Mouse (Mus musculus) CH12.LX (cell line): ENCODE results near the gene Cmpk2. TPM values are rescaled to one million over a fixed set of nuclear protein-coding genes. Genes with fewer than 3 reads are reported as not detected.

ENCODE experiments used
- DNase-seq: peaks from one replicate; pipeline ENCODE4 v3.0.0-alpha.2; 2013; ENCODE audit errors: extremely low read depth
- H3K27ac ChIP-seq: 2 replicates; pipeline ENCODE4 v1.5.1; 2012; ENCODE audit warnings: low read depth, mild to moderate bottlenecking, control low read depth, moderate library complexity; ENCODE audit not compliant: insufficient read depth
- H3K27me3 ChIP-seq: replicated peaks from 2 replicates; pipeline ENCODE3; 2012; ENCODE audit warnings: inconsistent platforms
- H3K36me3 ChIP-seq, 2 experiments: replicated peaks in 1 of 2; 2 replicates each; pipeline versions ENCODE3 to v1.6.1; 2012; ENCODE audit warnings: inconsistent platforms in 1 of 2, low read length in 1 of 2, mild to moderate bottlenecking in 1 of 2, mixed read lengths in 1 of 2, moderate library complexity in 1 of 2; ENCODE audit not compliant: control insufficient read depth in 1 of 2, insufficient read depth in 1 of 2
- H3K4me1 ChIP-seq, 2 experiments: 2 replicates each; pipeline ENCODE4 v1.6.1; 2012; ENCODE audit warnings: inconsistent platforms in 1 of 2, moderate library complexity in 1 of 2; ENCODE audit not compliant: insufficient read depth in 2 of 2, control insufficient read depth in 1 of 2
- H3K4me2 ChIP-seq: 2 replicates; pipeline ENCODE4 v1.6.1; 2012; ENCODE audit warnings: low read depth, mild to moderate bottlenecking, control low read depth; ENCODE audit not compliant: poor library complexity, insufficient read depth, severe bottlenecking
- H3K4me3 ChIP-seq, 3 experiments: fragments of 150-350 bp in 1 of 3; sonication (generic) in 1 of 3; replicated peaks in 1 of 3; 2 replicates each; pipeline versions ENCODE3 to v1.5.1; 2011 to 2012; ENCODE audit warnings: low read depth in 2 of 3, low read length in 2 of 3, mild to moderate bottlenecking in 2 of 3, moderate library complexity in 2 of 3, control low read depth in 1 of 3, improper control_type of control experiment in 1 of 3, inconsistent platforms in 1 of 3, mixed read lengths in 1 of 3; ENCODE audit not compliant: poor library complexity in 1 of 3
- H3K79me2 ChIP-seq: replicated peaks from 2 replicates; pipeline ENCODE4 v1.6.1; 2012; ENCODE audit warnings: mild to moderate bottlenecking, moderate library complexity; ENCODE audit not compliant: control insufficient read depth, poor library complexity, insufficient read depth, severe bottlenecking; ENCODE audit errors: extremely low read depth
- H3K9ac ChIP-seq: 2 replicates; pipeline ENCODE4 v1.6.1; 2012; ENCODE audit warnings: low read depth, mild to moderate bottlenecking, control low read depth, moderate library complexity; ENCODE audit not compliant: insufficient read depth
- H3K9me3 ChIP-seq: replicated peaks from 2 replicates; pipeline ENCODE3; 2012; ENCODE audit warnings: low read length, inconsistent platforms, mixed read lengths
- CHD1 ChIP-seq: IDR thresholded peaks from 2 replicates; pipeline ENCODE4 v1.6.1; 2012; ENCODE audit warnings: low read depth, low read length, improper control_type of control experiment, inconsistent platforms
- CTCF ChIP-seq, 2 experiments: IDR thresholded peaks in 1 of 2; conservative IDR thresholded peaks in 1 of 2; 2 replicates each; pipeline ENCODE4 v1.5.1; 2011 to 2012; ENCODE audit warnings: low read depth in 2 of 2, low read length in 2 of 2, improper control_type of control experiment in 1 of 2, inconsistent platforms in 1 of 2, mild to moderate bottlenecking in 1 of 2, moderate library complexity in 1 of 2
- EP300 ChIP-seq: IDR thresholded peaks from 2 replicates; pipeline ENCODE4 v1.6.1; 2011; ENCODE audit warnings: low read length, improper control_type of control experiment
- ETS1 ChIP-seq: conservative IDR thresholded peaks from 2 replicates; pipeline ENCODE4 v1.6.1; 2012; ENCODE audit warnings: low read depth, mild to moderate bottlenecking, inconsistent platforms, low read length, improper control_type of control experiment, moderate library complexity
- HCFC1 ChIP-seq: IDR thresholded peaks from 2 replicates; pipeline ENCODE4 v1.6.1; 2012; ENCODE audit warnings: low read depth, mild to moderate bottlenecking, inconsistent platforms, low read length, improper control_type of control experiment
- IRF4 ChIP-seq: IDR thresholded peaks from 2 replicates; pipeline ENCODE4 v1.6.1; 2014; ENCODE audit warnings: low read depth, mild to moderate bottlenecking, inconsistent platforms, low read length, improper control_type of control experiment
- JUND ChIP-seq: conservative IDR thresholded peaks from 2 replicates; pipeline ENCODE4 v1.6.1; 2011; ENCODE audit warnings: low read depth, low read length, improper control_type of control experiment
- MAFK ChIP-seq: IDR thresholded peaks from 2 replicates; pipeline ENCODE4 v1.6.1; 2011; ENCODE audit warnings: low read length, improper control_type of control experiment; ENCODE audit not compliant: insufficient replicate concordance
- MEF2A ChIP-seq: IDR thresholded peaks from 2 replicates; pipeline ENCODE4 v1.6.1; 2014; ENCODE audit warnings: low read depth, mild to moderate bottlenecking, inconsistent platforms, low read length, improper control_type of control experiment, borderline replicate concordance
- MXI1 ChIP-seq: IDR thresholded peaks from 2 replicates; pipeline ENCODE4 v1.6.1; 2011; ENCODE audit warnings: mild to moderate bottlenecking, low read depth, low read length, improper control_type of control experiment
- NRF1 ChIP-seq: IDR thresholded peaks from 2 replicates; pipeline ENCODE4 v1.6.1; 2014; ENCODE audit warnings: low read depth, mild to moderate bottlenecking, inconsistent platforms, low read length, improper control_type of control experiment, moderate library complexity
- POLR2AphosphoS2 ChIP-seq: IDR thresholded peaks from 2 replicates; pipeline ENCODE4 v1.6.1; 2011; ENCODE audit warnings: low read depth, low read length, improper control_type of control experiment
- RAD21 ChIP-seq: IDR thresholded peaks from 2 replicates; pipeline ENCODE4 v1.6.1; 2011; ENCODE audit warnings: low read depth, mild to moderate bottlenecking, low read length, improper control_type of control experiment, moderate library complexity
- RCOR1 ChIP-seq: conservative IDR thresholded peaks from 2 replicates; pipeline ENCODE4 v1.6.1; 2012; ENCODE audit warnings: low read depth, mild to moderate bottlenecking, inconsistent platforms, low read length, improper control_type of control experiment
- SMC3 ChIP-seq: IDR thresholded peaks from 2 replicates; pipeline ENCODE4 v1.6.1; 2011; ENCODE audit warnings: low read depth, low read length, improper control_type of control experiment
- TBP ChIP-seq: conservative IDR thresholded peaks from 2 replicates; pipeline ENCODE4 v1.6.1; 2011; ENCODE audit warnings: low read depth, low read length, improper control_type of control experiment
- TCF12 ChIP-seq: IDR thresholded peaks from 2 replicates; pipeline ENCODE4 v1.6.1; 2014; ENCODE audit warnings: low read depth, mild to moderate bottlenecking, inconsistent platforms, low read length, improper control_type of control experiment
- UBTF ChIP-seq: IDR thresholded peaks from 2 replicates; pipeline ENCODE4 v1.6.1; 2012; ENCODE audit warnings: low read depth, mild to moderate bottlenecking, inconsistent platforms, low read length, improper control_type of control experiment, moderate library complexity
- USF2 ChIP-seq: conservative IDR thresholded peaks from 2 replicates; pipeline ENCODE4 v1.6.1; 2011; ENCODE audit warnings: low read depth, low read length, improper control_type of control experiment
- ZC3H11A ChIP-seq: IDR thresholded peaks from 2 replicates; pipeline ENCODE4 v1.6.1; 2012; ENCODE audit warnings: low read depth, mild to moderate bottlenecking, inconsistent platforms, low read length, improper control_type of control experiment
- ZMIZ1 ChIP-seq: IDR thresholded peaks from 2 replicates; pipeline ENCODE4 v1.6.1; 2012; ENCODE audit warnings: low read depth, mild to moderate bottlenecking, inconsistent platforms, low read length, improper control_type of control experiment
- dilution Hi-C: fragments of 300-500 bp; cut with MboI; formaldehyde crosslinking; loops from 2 replicates; pipeline ENCODE4 v1.14.3; 2020; ENCODE audit warnings: low sequenced_read_pairs; ENCODE audit not compliant: extremely low pct_unique_long_range_greater_than_20kb, extremely low pct_ligation_motif_present
- in situ Hi-C: fragments of 300-500 bp; cut with MboI; formaldehyde crosslinking; loops from 3 replicates; pipeline ENCODE4 v1.14.3; 2019; ENCODE audit warnings: low sequenced_read_pairs, low pct_ligation_motif_present, low pct_unique_long_range_greater_than_20kb, mixed read lengths
- polyA plus RNA-seq: library from polyadenylated mRNA; unstranded; fragments of >175 nt; gene quantifications from 2 replicates; pipeline ENCODE4 v1.2.1, GENCODE M21; 2012; ENCODE audit warnings: low read depth; ENCODE audit not compliant: insufficient read length
- total RNA-seq, 2 experiments: library from RNA; depleted of rRNA; stranded (reverse); fragments of 300-350 nt in 1 of 2; fragments of >200 nt in 1 of 2; gene quantifications; 2 replicates each; pipeline ENCODE4 v1.2.3; 2012 to 2014

The Cmpk2 gene
- total and polyA plus RNA-seq, 3 experiments, result 0.15 to 0.47 TPM; not detected in 1

GRCm38 (mm10) chr12:26446377-26447045 lies 22.5 kb upstream of the Cmpk2 start:
- Histone ChIP-seq H3K4me2 (no peak overlapping the region), H3K4me1 (peaks cover 0 to 8% of the 10 kb centered on the region in 2 experiments; a peak in 1 of 4 replicates), H3K4me3 (no peak overlapping the region), H3K27me3 (no peaks in the 10 kb centered on the region), H3K9me3 (no peaks in the 10 kb centered on the region), H3K9ac (no peak overlapping the region), H3K36me3 (no peaks in the 10 kb centered on the region), H3K27ac (no peak overlapping the region), H3K79me2 (no peaks in the 10 kb centered on the region)
- no peak for DNase-seq
- dilution Hi-C loops (no loop called here), in situ Hi-C loops (no loop called here)
- TF ChIP-seq ZC3H11A (no peak), SMC3 (no peak)

GRCm38 (mm10) chr12:26449483-26449882 lies 19.5 kb upstream of the Cmpk2 start:
- dilution Hi-C loops (no loop called here), in situ Hi-C loops (no loop called here)
- Histone ChIP-seq H3K9me3 (no peaks in the 10 kb centered on the region), H3K4me2 (no peak overlapping the region), H3K27me3 (no peaks in the 10 kb centered on the region), H3K27ac (no peak overlapping the region), H3K4me1 (0 out of 4 replicates have a peak, but pooled peaks cover 0 to 1% of the 10 kb centered on the region in 2 experiments), H3K9ac (no peak overlapping the region), H3K36me3 (no peaks in the 10 kb centered on the region), H3K4me3 (no peak overlapping the region), H3K79me2 (no peaks in the 10 kb centered on the region)
- TF ChIP-seq ZMIZ1 (no peak), ETS1 (no peak), TBP (no peak), TCF12 (no peak), MEF2A (no peak), ZC3H11A (no peak), IRF4 (no peak)
- no peak for DNase-seq

- DNase-seq, result peak; percentile 5
- Histone ChIP-seq H3K79me2 (no peaks in the 10 kb centered on the region), H3K9ac (no peak overlapping the region), H3K4me2 (no peak overlapping the region), H3K4me3 (no peak overlapping the region), H3K27me3 (no peaks in the 10 kb centered on the region), H3K4me1 (peaks cover 0 to 3% of the 10 kb centered on the region in 2 experiments; a peak in 2 of 4 replicates), H3K9me3 (no peaks in the 10 kb centered on the region), H3K27ac (no peak overlapping the region), H3K36me3 (no peaks in the 10 kb centered on the region)
- in situ Hi-C loops, result no loop called here
- dilution Hi-C loops, result no loop called here
- no peak for TF ChIP-seq MXI1
- TF ChIP-seq MEF2A, result no peak
- TF ChIP-seq POLR2AphosphoS2, result no peak
- TF ChIP-seq ETS1, result no peak
- no peak for TF ChIP-seq CTCF (conservative IDR thresholded peaks at IDR 0.05 in 1 of 2, IDR thresholded peaks at IDR 0.05 in 1 of 2; ENCODE audit: low read depth in 2 of 2, low read length in 2 of 2)
- no peak for TF ChIP-seq EP300
- no peak for TF ChIP-seq RCOR1
- TF ChIP-seq UBTF, result no peak
- no peak for TF ChIP-seq SMC3
- TF ChIP-seq ZMIZ1, result no peak
- no peak for TF ChIP-seq ZC3H11A
- no peak for TF ChIP-seq USF2
- no peak for TF ChIP-seq CHD1
- no peak for TF ChIP-seq HCFC1
- no peak for TF ChIP-seq MAFK
- TF ChIP-seq RAD21, result no peak
- TF ChIP-seq JUND, result no peak
- TF ChIP-seq NRF1, result no peak
- TF ChIP-seq TBP, result no peak
Measured at GRCm38 (mm10) chr12:26451150-26451549, 17.9 kb upstream of the Cmpk2 start.
